Mouse (Mus musculus) heart, adult 2 months (tissue): ENCODE results near the gene Cacna2d1. TPM values are rescaled to one million over a fixed set of nuclear protein-coding genes. Genes with fewer than 3 reads are reported as not detected.

Source experiments
- DNase-seq, 2 experiments: peaks; one replicate each; pipeline ENCODE4 v3.0.0; 2021
- H3K27ac ChIP-seq: fragments of 200-600 bp; 2 replicates; pipeline ENCODE4 v1.8.1; 2022
- H3K27me3 ChIP-seq: fragments of 200-500 bp; 2 replicates; pipeline ENCODE4 v1.6.1; 2012; ENCODE audit warnings: mild to moderate bottlenecking, low read length, inconsistent platforms, mixed read lengths; ENCODE audit not compliant: control insufficient read depth, insufficient read depth
- H3K36me3 ChIP-seq: fragments of 200-500 bp; 2 replicates; pipeline ENCODE4 v1.6.1; 2012; ENCODE audit warnings: low read length, inconsistent platforms; ENCODE audit not compliant: control insufficient read depth, insufficient read depth
- H3K4me1 ChIP-seq: fragments of 200-500 bp; 2 replicates; pipeline ENCODE4 v1.6.1; 2011; ENCODE audit warnings: low read length; ENCODE audit not compliant: control insufficient read depth, insufficient read depth
- H3K4me3 ChIP-seq: fragments of 200-600 bp; 2 replicates; pipeline ENCODE4 v1.8.1; 2022
- H3K79me2 ChIP-seq: fragments of 200-500 bp; replicated peaks from 2 replicates; pipeline ENCODE4 v1.6.1; 2012; ENCODE audit warnings: mild to moderate bottlenecking, inconsistent platforms, low read length, moderate library complexity, mixed read lengths; ENCODE audit not compliant: control insufficient read depth, insufficient read depth
- H3K9ac ChIP-seq: fragments of 200-500 bp; 2 replicates; pipeline ENCODE4 v1.6.1; 2012; ENCODE audit warnings: low read depth, mild to moderate bottlenecking, control low read depth, inconsistent platforms, low read length, mixed read lengths
- CTCF ChIP-seq: fragments of 200-600 bp; IDR thresholded peaks from 2 replicates; pipeline ENCODE4 v1.8.1; 2022; ENCODE audit warnings: antibody characterized with exemption, mild to moderate bottlenecking, moderate library complexity
- EP300 ChIP-seq: fragments of 200-500 bp; IDR thresholded peaks from 2 replicates; pipeline ENCODE4 v1.6.1; 2011; ENCODE audit warnings: low read depth, low read length, control low read depth; ENCODE audit not compliant: insufficient read depth
- POLR2A ChIP-seq: fragments of 200-500 bp; IDR thresholded peaks from 2 replicates; pipeline ENCODE4 v1.6.1; 2011; ENCODE audit warnings: mild to moderate bottlenecking, low read depth, low read length, control low read depth; ENCODE audit not compliant: insufficient read depth
- WGBS: fragments of 180-500 bp; shearing (Covaris S2); methylation state at CpG from one replicate; pipeline ENCODE4 v1.1.7; 2018; 5-methylcytosine and 5-hydroxymethylcytosine counted together
- intact Hi-C: fragments of 180-260 bp; cut with DNase I; formaldehyde crosslinking; loops from one replicate; pipeline ENCODE4 v1.15.1; 2025
- polyA plus RNA-seq: library from polyadenylated mRNA; depleted of rRNA; stranded (reverse); fragments of >200 nt; gene quantifications from 2 replicates; pipeline ENCODE4 v1.2.3, GENCODE M21; 2012
- total RNA-seq, 2 experiments: library from RNA; stranded (reverse); gene quantifications; 2 replicates each; pipeline ENCODE4 v1.2.3; 2021

Gene Cacna2d1
- total and polyA plus RNA-seq, 3 experiments: 26.8 to 90.3 (median 81.9) TPM

DNA sequence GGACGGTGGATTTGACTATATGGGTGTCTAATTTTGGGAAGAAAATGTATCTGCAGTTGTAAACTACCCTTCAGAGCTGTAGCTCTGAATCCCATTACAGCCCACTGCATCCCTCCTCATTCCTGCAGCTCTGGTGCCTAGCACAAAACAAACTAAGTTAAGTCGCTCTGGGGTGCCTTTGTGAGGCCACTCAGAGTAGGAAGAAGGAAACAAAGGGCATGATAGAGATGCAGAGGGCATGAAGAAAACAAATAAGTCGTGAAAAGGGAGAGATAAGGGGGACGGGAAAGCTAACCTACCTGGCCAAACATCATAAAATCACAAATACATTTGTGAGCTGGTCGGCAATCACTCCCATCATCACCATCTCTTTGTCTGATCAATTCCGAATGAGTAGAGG is 1.5 kb upstream of the Cacna2d1 start:
- Histone ChIP-seq H3K4me3 (no peak overlapping the region), H3K27ac (no peak overlapping the region), H3K9ac (no peak overlapping the region), H3K4me1 (no peaks in the 10 kb centered on the region), H3K36me3 (no peaks in the 10 kb centered on the region), H3K27me3 (no peaks in the 10 kb centered on the region), H3K79me2 (no peaks in the 10 kb centered on the region)
- intact Hi-C loops: loop anchor here (10.0 kb wide), 2 partner anchors 72 to 122 kb away; no protein-coding TSS in a partner anchor
- WGBS: 62% methylated on average over 6 of the region's 6 CpGs
- no peak for DNase-seq
- TF ChIP-seq POLR2A: no peak
- no peak for TF ChIP-seq CTCF
- no peak for TF ChIP-seq EP300

DNA sequence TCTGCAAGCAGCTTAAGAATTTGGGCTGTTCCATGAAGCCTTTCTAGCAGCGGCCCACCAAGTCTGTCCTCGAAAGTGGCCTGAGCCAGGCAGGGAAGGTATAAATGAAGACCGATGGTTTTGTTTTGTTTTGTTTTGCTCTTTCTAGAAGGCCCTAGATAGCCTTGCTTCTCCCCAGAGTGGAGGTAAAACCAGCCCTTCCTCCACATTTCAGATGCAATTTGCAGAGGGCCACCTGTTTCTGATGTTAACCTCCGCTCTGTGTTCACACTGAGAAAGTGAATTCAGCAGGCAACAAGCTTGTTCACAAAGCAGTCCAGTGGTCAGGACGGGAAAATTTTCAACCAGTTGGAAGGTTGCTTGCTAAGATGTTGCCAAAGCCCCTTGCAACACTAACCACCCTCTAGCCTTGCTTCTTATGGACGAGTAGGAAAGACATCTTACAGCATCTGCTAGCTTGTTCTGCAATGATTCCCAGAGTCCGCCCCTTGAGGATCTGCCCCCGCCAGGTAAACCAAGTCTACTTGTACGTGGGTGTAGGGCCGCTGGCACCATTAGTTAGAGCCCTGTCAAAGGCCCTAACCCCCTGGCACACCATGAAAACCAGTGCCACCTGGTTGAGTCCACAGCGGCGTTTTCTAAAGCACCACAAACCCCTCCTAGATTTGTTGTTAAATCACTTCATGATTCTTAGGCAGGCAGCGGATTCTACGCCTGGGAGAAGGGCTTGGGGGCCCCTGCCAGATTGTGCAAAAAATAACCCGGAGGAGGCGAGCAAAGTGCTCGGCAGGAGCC is 713 bp upstream of the Cacna2d1 start:
- 20% methylated on average over 17 of the region's 17 CpGs for WGBS
- Histone ChIP-seq H3K9ac (peak overlapping the region; percentile 71), H3K27ac (peak overlapping the region; percentile 76), H3K4me3 (peak overlapping the region; percentile 52), H3K4me1 (no peaks in the 10 kb centered on the region), H3K27me3 (no peaks in the 10 kb centered on the region), H3K36me3 (no peaks in the 10 kb centered on the region), H3K79me2 (no peaks in the 10 kb centered on the region)
- no peak for TF ChIP-seq EP300
- TF ChIP-seq CTCF: no peak
- no peak for TF ChIP-seq POLR2A
- DNase-seq: no peak
- intact Hi-C loops: loop anchor here (10.0 kb wide), 2 partner anchors 71 to 121 kb away; no protein-coding TSS in a partner anchor

DNA sequence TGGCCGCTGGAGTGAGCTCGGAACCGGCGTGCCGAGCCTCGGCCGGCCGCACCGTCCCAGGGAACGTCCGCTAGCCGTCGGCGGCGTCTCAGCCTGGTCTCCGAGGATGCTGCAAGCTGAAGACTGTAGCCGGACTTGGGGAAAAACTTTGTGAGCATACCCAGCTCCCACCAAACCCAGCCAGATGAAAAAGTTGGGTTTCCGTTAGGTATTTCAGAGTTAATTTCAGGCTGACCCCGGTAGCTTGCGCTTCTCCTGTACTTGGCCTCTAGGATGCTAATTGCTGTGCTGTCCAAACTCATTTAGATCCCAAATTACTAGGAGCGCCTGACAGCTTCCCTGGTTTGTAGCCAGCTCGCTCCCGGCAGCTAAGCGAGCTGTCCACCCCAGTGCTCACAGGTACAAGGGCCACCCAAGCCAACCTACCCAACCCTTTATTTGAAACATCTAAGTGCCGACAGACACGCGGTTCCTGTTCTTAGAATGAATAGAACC is 790 bp downstream of the Cacna2d1 start:
- H3K36me3 ChIP-seq: no peaks in the 10 kb centered on the region
- intact Hi-C loops: loop anchor here (5.0 to 10.0 kb wide), 3 partner anchors 37 to 120 kb away; no protein-coding TSS in a partner anchor
- peak overlapping the region; percentile 76 for H3K27ac ChIP-seq

DNA sequence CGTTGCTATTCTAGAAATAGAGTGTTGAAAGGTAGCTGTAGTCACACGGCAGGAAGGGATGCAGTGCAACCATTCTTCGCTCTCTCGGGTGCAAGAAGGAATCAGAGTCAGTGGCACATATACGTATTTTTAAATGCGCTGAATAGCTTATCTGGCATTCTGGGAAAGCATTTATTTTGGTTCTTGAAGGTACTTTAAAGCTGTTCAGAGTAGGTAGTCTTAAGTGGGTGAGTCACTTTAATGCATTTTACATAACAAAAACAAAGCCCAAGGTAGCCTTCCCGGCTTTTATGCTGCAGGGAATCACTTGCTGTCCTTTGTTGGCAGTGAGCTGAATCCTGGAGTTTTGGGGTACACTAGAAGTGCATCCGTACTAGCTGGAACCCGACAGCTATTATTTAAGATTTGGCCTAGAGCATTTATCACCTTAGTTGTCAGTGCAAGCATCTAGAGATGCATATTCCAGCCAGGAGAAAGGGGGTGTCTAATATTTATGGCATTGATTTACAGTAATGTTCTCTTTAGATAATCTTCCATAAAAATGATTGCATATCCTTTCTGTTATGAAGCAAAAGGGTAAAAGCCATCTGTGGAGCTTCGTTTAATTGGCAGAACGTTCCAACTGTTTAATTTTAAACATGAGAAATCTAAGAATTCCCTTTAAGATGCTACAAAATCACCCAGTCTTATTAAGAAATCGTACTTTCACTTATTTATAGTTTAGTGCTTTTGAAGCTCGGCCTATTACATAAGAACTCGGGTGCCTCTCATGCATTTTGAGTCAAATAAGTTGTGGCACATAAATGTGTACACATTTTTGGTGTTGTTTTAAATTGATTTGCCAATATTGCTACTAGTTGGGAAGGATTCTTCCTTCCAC is 1.6 kb downstream of the Cacna2d1 start:
- 43% methylated on average over 14 of the region's 14 CpGs for WGBS
- no peak for DNase-seq
- H3K4me1 ChIP-seq: no peaks in the 10 kb centered on the region; the same call in 1 of the 2 replicates
- 0 out of 2 replicates have a peak, but pooled peaks cover 3% of the 10 kb centered on the region for H3K36me3 ChIP-seq
- H3K79me2 ChIP-seq: no peaks in the 10 kb centered on the region
- TF ChIP-seq POLR2A (no peak), EP300 (no peak), CTCF (no peak)
- intact Hi-C loops: loop anchor here (5.0 to 10.0 kb wide), 3 partner anchors 36 to 119 kb away; no protein-coding TSS in a partner anchor
- peak overlapping the region; percentile 76 for H3K27ac ChIP-seq
- H3K9ac ChIP-seq: peak overlapping the region; percentile 80; the same call in 1 of the 2 replicates
- no peaks in the 10 kb centered on the region for H3K27me3 ChIP-seq
- H3K4me3 ChIP-seq: peak overlapping the region; percentile 52

More for the DNA sequence above, 790 bp downstream of the Cacna2d1 start:
- Histone ChIP-seq H3K27me3 (no peaks in the 10 kb centered on the region), H3K4me1 (no peaks in the 10 kb centered on the region; the same call in 1 of the 2 replicates), H3K4me3 (peak overlapping the region; percentile 52), H3K9ac (peak overlapping the region; percentile 80), H3K79me2 (no peaks in the 10 kb centered on the region)
- DNase-seq: peak in 1 of 2 experiments; percentile 43
- TF ChIP-seq POLR2A (no peak), CTCF (no peak)
- WGBS: 3% methylated on average over 27 of the region's 27 CpGs

DNA sequence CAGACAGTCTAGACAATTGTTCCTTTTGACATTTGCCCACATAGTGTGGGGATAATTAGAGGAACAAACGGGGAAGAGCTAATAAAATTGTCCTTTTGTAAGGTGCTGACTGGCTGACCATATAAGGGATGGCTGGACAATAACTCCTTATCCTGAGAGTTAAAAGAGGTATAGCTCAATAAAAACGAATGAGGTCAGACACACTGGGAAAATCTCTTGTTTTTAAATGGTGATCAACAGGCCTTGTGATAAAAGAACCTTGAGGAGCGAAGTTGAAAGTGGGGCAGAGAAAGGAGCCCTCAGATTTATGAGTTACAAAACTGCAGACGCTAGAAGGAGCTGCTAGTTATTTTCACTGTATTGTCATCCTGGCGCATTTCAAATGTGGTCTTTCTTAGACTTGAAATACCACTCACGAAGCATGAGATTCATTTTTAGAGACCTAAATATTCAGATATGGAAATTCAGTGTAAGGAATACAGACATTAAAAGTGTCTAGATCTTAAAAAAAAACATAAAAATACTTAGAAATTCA is 6.8 kb downstream of the Cacna2d1 start:
- Histone ChIP-seq H3K36me3 (peaks cover 3% of the 10 kb centered on the region; the same call in 1 of the 2 replicates), H3K4me3 (no peak overlapping the region), H3K27ac (no peak overlapping the region), H3K27me3 (no peaks in the 10 kb centered on the region), H3K79me2 (no peaks in the 10 kb centered on the region), H3K4me1 (no peaks in the 10 kb centered on the region; the same call in 1 of the 2 replicates), H3K9ac (no peak overlapping the region)
- 62% methylated on average over 6 of the region's 6 CpGs for WGBS
- intact Hi-C loops: no loop called here
- no peak for TF ChIP-seq POLR2A
- TF ChIP-seq CTCF: no peak
- no peak for TF ChIP-seq EP300
- DNase-seq: no peak
